In genomic region chr4:119110512-119110911, GRCm38 (mm10) we compare ENCODE assay signal across 10 mouse cellular contexts. TPM values are rescaled to one million over a fixed set of nuclear protein-coding genes. Genes with fewer than 3 reads are reported as not detected.
DNase-seq lines count a peak whose midpoint lies in the region; ATAC-seq and TF ChIP-seq lines count a peak whose summit lies in the region.
"Had no signal": no experiment of that assay in that cellular context is flagged by ENCODE, and none has a peak within 500 bp of the region (broad histone marks: within the 10 kb centered on the region; RNA-seq: fewer than 3 reads in every experiment).

No protein-coding gene starts in this region.

- H3K27ac ChIP-seq in heart, embryonic 16.5 days (ENCODE audit: low read length) = peak overlapping the region; percentile 17; the same call in 1 of the 2 replicates
- no peak overlapping the region for H3K27ac ChIP-seq in bone marrow macrophage, adult 2 months (ENCODE audit: insufficient read depth, low read depth, low read length)
- no peak overlapping the region for H3K27ac ChIP-seq in hindbrain, embryonic 16.5 days (ENCODE audit: low read depth, low read length)
- H3K27ac ChIP-seq in midbrain, embryonic 14.5 days (replicated peaks; ENCODE audit: low read depth, low read length) = no peak overlapping the region

- TF ChIP-seq POLR2A in bone marrow macrophage, adult 2 months (IDR thresholded peaks at IDR 0.05; ENCODE audit: borderline replicate concordance, low read depth, low read length) = no peak

- TF ChIP-seq CTCF in bone marrow macrophage, adult 2 months (IDR thresholded peaks at IDR 0.05; ENCODE audit: low read depth, low read length) = no peak

- peak overlapping the region; percentile 73 for H3K4me3 ChIP-seq in heart, embryonic 16.5 days (ENCODE audit: low read length)
- peak overlapping the region; percentile 9; the same call in 1 of the 2 replicates for H3K4me3 ChIP-seq in bone marrow macrophage, adult 2 months (ENCODE audit: insufficient read depth, low read length)
- H3K4me3 ChIP-seq in hindbrain, embryonic 16.5 days (ENCODE audit: low read length) = peak overlapping the region; percentile 16
- no peak overlapping the region for H3K4me3 ChIP-seq in midbrain, embryonic 14.5 days (replicated peaks; ENCODE audit: low read depth, low read length)

- no peaks in the 10 kb centered on the region for H3K27me3 ChIP-seq in heart, embryonic 16.5 days (ENCODE audit: control insufficient read depth, insufficient read depth, low read length)
- no peaks in the 10 kb centered on the region for H3K27me3 ChIP-seq in hindbrain, embryonic 16.5 days (replicated peaks; ENCODE audit: control insufficient read depth, insufficient read depth, low read length)
- no peaks in the 10 kb centered on the region for H3K27me3 ChIP-seq in midbrain, embryonic 14.5 days (ENCODE audit: control insufficient read depth, insufficient read depth, low read length)

- peak overlapping the region; percentile 96 for H3K9ac ChIP-seq in heart, embryonic 16.5 days (ENCODE audit: low read length)
- H3K9ac ChIP-seq in hindbrain, embryonic 16.5 days (ENCODE audit: low read depth, low read length) = no peak overlapping the region
- H3K9ac ChIP-seq in midbrain, embryonic 14.5 days (replicated peaks; ENCODE audit: low read length) = no peak overlapping the region; the same call in 1 of the 2 replicates

- peak overlapping the region; percentile 84 for H3K4me2 ChIP-seq in heart, embryonic 16.5 days (ENCODE audit: low read depth, low read length)
- peak overlapping the region; percentile 82; the same call in 1 of the 2 replicates for H3K4me2 ChIP-seq in hindbrain, embryonic 16.5 days (ENCODE audit: low read length)
- H3K4me2 ChIP-seq in midbrain, embryonic 14.5 days (ENCODE audit: low read length) = peak overlapping the region; percentile 82; the same call in 1 of the 2 replicates

- 36% methylated on average over 5 of the region's 5 CpGs for WGBS in heart, embryonic 16.5 days
- 18% methylated on average over 5 of the region's 5 CpGs for WGBS in hindbrain, embryonic 16.5 days
- WGBS in midbrain, embryonic 14.5 days = 13% methylated on average over 5 of the region's 5 CpGs

- intact Hi-C loops in heart, postnatal 10 days (cut with DNase I) = no loop called here

- DNase-seq in heart, postnatal 10 days = no peak
- no peak for DNase-seq in midbrain, embryonic 14.5 days
- DNase-seq in urinary bladder, adult 2 months (ENCODE audit: low spot score) = no peak
- no peak for DNase-seq in adrenal gland, adult 2 months
- no peak for DNase-seq in layer of hippocampus, adult 18-20 months (ENCODE audit: low spot score in 2 of 2)
- DNase-seq: cerebellum, adult 11-12 months; kidney, adult 2 months had no signal

- peaks cover 65% of the 10 kb centered on the region for H3K4me1 ChIP-seq in heart, embryonic 16.5 days (ENCODE audit: control insufficient read depth, insufficient read depth, low read length)
- H3K4me1 ChIP-seq in bone marrow macrophage, adult 2 months (ENCODE audit: control insufficient read depth, insufficient read depth, low read length) = peaks cover 36% of the 10 kb centered on the region
- peaks cover 14% of the 10 kb centered on the region for H3K4me1 ChIP-seq in hindbrain, embryonic 16.5 days (ENCODE audit: control insufficient read depth, insufficient read depth, low read depth, low read length)
- peaks cover 9% of the 10 kb centered on the region for H3K4me1 ChIP-seq in midbrain, embryonic 14.5 days (ENCODE audit: control insufficient read depth, insufficient read depth, low read length)

- ATAC-seq in heart, embryonic 16.5 days (replicated peaks; ENCODE audit: extremely low read depth, insufficient read depth, low FRiP score) = no peak
- ATAC-seq in hindbrain, embryonic 16.5 days = no peak
- no peak for ATAC-seq in midbrain, embryonic 14.5 days (ENCODE audit: low FRiP score, low TSS enrichment)

- no peaks in the 10 kb centered on the region; the same call in 1 of the 2 replicates for H3K36me3 ChIP-seq in heart, embryonic 16.5 days (ENCODE audit: control insufficient read depth, insufficient read depth)
- no peaks in the 10 kb centered on the region for H3K36me3 ChIP-seq in hindbrain, embryonic 16.5 days (ENCODE audit: control insufficient read depth, insufficient read depth, low read length)
- H3K36me3 ChIP-seq in midbrain, embryonic 14.5 days (ENCODE audit: control insufficient read depth, insufficient read depth, low read length) = no peaks in the 10 kb centered on the region

- no peaks in the 10 kb centered on the region for H3K9me3 ChIP-seq in heart, embryonic 16.5 days (replicated peaks; ENCODE audit: control insufficient read depth, low read length)
- H3K9me3 ChIP-seq in hindbrain, embryonic 16.5 days (ENCODE audit: control insufficient read depth, low read length) = no peaks in the 10 kb centered on the region
- H3K9me3 ChIP-seq in midbrain, embryonic 14.5 days (ENCODE audit: control insufficient read depth, low read length) = no peaks in the 10 kb centered on the region

RNA-seq across cellular contexts. Expression of gene Slc2a1, which starts 2.0 kb away (rescaled TPM):
- polyA plus RNA-seq in heart, embryonic 16.5 days (2015; fragmentation: Nextera tagmentation; extraction: Ambion mirVana) = 129 and 136 TPM in 2 replicates
- total RNA-seq in heart, postnatal 10 days (2021) = 1 to 10 TPM; 5.1 to 7.7 TPM
- polyA plus RNA-seq in bone marrow macrophage, adult 2 months (2012; ENCODE audit: insufficient read depth, insufficient read length, missing spikeins) = 22.6 and 25.3 TPM in 2 replicates
- 100 and 106 TPM in 2 replicates for polyA plus RNA-seq in hindbrain, embryonic 16.5 days (2015; fragmentation: Nextera tagmentation; extraction: Ambion mirVana)
- polyA plus RNA-seq in midbrain, embryonic 14.5 days (2014; fragmentation: Nextera tagmentation; extraction: Ambion mirVana) = 61.3 and 94.4 TPM in 2 replicates
- polyA plus RNA-seq in urinary bladder, adult 2 months (2012; rRNA removed) = 36.2 and 38.7 TPM in 2 replicates
- 10 to 100 TPM; 21.9 to 22.0 TPM for total RNA-seq in adrenal gland, adult 2 months (2021)
- 35.8 and 39.4 TPM in 2 replicates for polyA plus RNA-seq in adrenal gland, adult 2 months (2012; rRNA removed)
- 10 to 100 TPM; 88.9 to 98.4 TPM for total RNA-seq in layer of hippocampus, adult 18-20 months (2021)
